Mouse (Mus musculus): ENCODE data around the gene Dnajb12. TPM values are rescaled to one million over a fixed set of nuclear protein-coding genes. Genes with fewer than 3 reads are reported as not detected.

Gene Dnajb12
- polyA plus RNA-seq, 1 experiment = 32.7 TPM

GRCm38 (mm10) chr10:59911561-59912198 is 32.3 kb downstream of the Dnajb12 start:
- Histone ChIP-seq H3K27ac (ENCODE audit: insufficient read depth, low read depth, low read length) (no peak overlapping the region), H3K4me3 (ENCODE audit: insufficient read depth, low read length) (no peak overlapping the region), H3K4me1 (ENCODE audit: control insufficient read depth, insufficient read depth, low read length) (peaks cover 17% of the 10 kb centered on the region)
- TF ChIP-seq POLR2A (IDR thresholded peaks at IDR 0.05; ENCODE audit: borderline replicate concordance, low read depth, low read length) = no peak

- no peaks in the 10 kb centered on the region for H3K4me1 ChIP-seq (ENCODE audit: control insufficient read depth, insufficient read depth, low read length)
- TF ChIP-seq CTCF (IDR thresholded peaks at IDR 0.05; ENCODE audit: low read depth, low read length) (no peak), POLR2A (IDR thresholded peaks at IDR 0.05; ENCODE audit: borderline replicate concordance, low read depth, low read length) (no peak)
- no peak overlapping the region for H3K27ac ChIP-seq (ENCODE audit: insufficient read depth, low read depth, low read length)
- H3K4me3 ChIP-seq (ENCODE audit: insufficient read depth, low read length) = no peak overlapping the region
Observed at GRCm38 (mm10) chr10:59915196-59915962, 36.0 kb downstream of the Dnajb12 start.

GRCm38 (mm10) chr10:59916159-59916558 is 36.8 kb downstream of the Dnajb12 start:
- Histone ChIP-seq H3K27ac (ENCODE audit: insufficient read depth, low read depth, low read length) (no peak overlapping the region), H3K4me3 (ENCODE audit: insufficient read depth, low read length) (no peak overlapping the region), H3K4me1 (ENCODE audit: control insufficient read depth, insufficient read depth, low read length) (no peaks in the 10 kb centered on the region)
- TF ChIP-seq CTCF (IDR thresholded peaks at IDR 0.05; ENCODE audit: low read depth, low read length) (no peak), POLR2A (IDR thresholded peaks at IDR 0.05; ENCODE audit: borderline replicate concordance, low read depth, low read length) (no peak)

- TF ChIP-seq POLR2A (IDR thresholded peaks at IDR 0.05; ENCODE audit: borderline replicate concordance, low read depth, low read length) (no peak), CTCF (IDR thresholded peaks at IDR 0.05; ENCODE audit: low read depth, low read length) (no peak)
- Histone ChIP-seq H3K27ac (ENCODE audit: insufficient read depth, low read depth, low read length) (no peak overlapping the region), H3K4me3 (ENCODE audit: insufficient read depth, low read length) (no peak overlapping the region), H3K4me1 (ENCODE audit: control insufficient read depth, insufficient read depth, low read length) (no peaks in the 10 kb centered on the region)
Observed at GRCm38 (mm10) chr10:59916649-59917048, 37.3 kb downstream of the Dnajb12 start.

GRCm38 (mm10) chr10:59918111-59918510 is 38.8 kb downstream of the Dnajb12 start:
- Histone ChIP-seq H3K4me1 (ENCODE audit: control insufficient read depth, insufficient read depth, low read length) (no peaks in the 10 kb centered on the region), H3K27ac (ENCODE audit: insufficient read depth, low read depth, low read length) (no peak overlapping the region), H3K4me3 (ENCODE audit: insufficient read depth, low read length) (no peak overlapping the region)
- no peak for TF ChIP-seq CTCF (IDR thresholded peaks at IDR 0.05; ENCODE audit: low read depth, low read length)
- TF ChIP-seq POLR2A (IDR thresholded peaks at IDR 0.05; ENCODE audit: borderline replicate concordance, low read depth, low read length) = no peak

- Histone ChIP-seq H3K27ac (ENCODE audit: insufficient read depth, low read depth, low read length) (no peak overlapping the region), H3K4me1 (ENCODE audit: control insufficient read depth, insufficient read depth, low read length) (peaks cover 9% of the 10 kb centered on the region), H3K4me3 (ENCODE audit: insufficient read depth, low read length) (no peak overlapping the region)
- TF ChIP-seq CTCF (IDR thresholded peaks at IDR 0.05; ENCODE audit: low read depth, low read length) = no peak
- TF ChIP-seq POLR2A (IDR thresholded peaks at IDR 0.05; ENCODE audit: borderline replicate concordance, low read depth, low read length) = no peak
Observed at GRCm38 (mm10) chr10:59919494-59920181, 40.3 kb downstream of the Dnajb12 start.

- no peak overlapping the region for H3K27ac ChIP-seq (ENCODE audit: insufficient read depth, low read depth, low read length)
- peaks cover 12% of the 10 kb centered on the region for H3K4me1 ChIP-seq (ENCODE audit: control insufficient read depth, insufficient read depth, low read length)
- TF ChIP-seq POLR2A (IDR thresholded peaks at IDR 0.05; ENCODE audit: borderline replicate concordance, low read depth, low read length) = no peak
- TF ChIP-seq CTCF (IDR thresholded peaks at IDR 0.05; ENCODE audit: low read depth, low read length) = no peak
- H3K4me3 ChIP-seq (ENCODE audit: insufficient read depth, low read length) = peak overlapping the region; percentile 52; the same call in 1 of the 2 replicates
Observed at GRCm38 (mm10) chr10:59920485-59920809, 41.1 kb downstream of the Dnajb12 start.

GRCm38 (mm10) chr10:59920810-59921681 is 41.7 kb downstream of the Dnajb12 start:
- Histone ChIP-seq H3K4me3 (ENCODE audit: insufficient read depth, low read length) (peak overlapping the region; percentile 52), H3K27ac (ENCODE audit: insufficient read depth, low read depth, low read length) (no peak overlapping the region), H3K4me1 (ENCODE audit: control insufficient read depth, insufficient read depth, low read length) (peaks cover 12% of the 10 kb centered on the region)
- TF ChIP-seq POLR2A (IDR thresholded peaks at IDR 0.05; ENCODE audit: borderline replicate concordance, low read depth, low read length) (no peak), CTCF (IDR thresholded peaks at IDR 0.05; ENCODE audit: low read depth, low read length) (no peak)

GRCm38 (mm10) chr10:59923493-59923892 is 44.1 kb downstream of the Dnajb12 start:
- no peak overlapping the region for H3K4me3 ChIP-seq (ENCODE audit: insufficient read depth, low read length)
- H3K27ac ChIP-seq (ENCODE audit: insufficient read depth, low read depth, low read length) = no peak overlapping the region
- H3K4me1 ChIP-seq (ENCODE audit: control insufficient read depth, insufficient read depth, low read length) = peaks cover 12% of the 10 kb centered on the region
- TF ChIP-seq POLR2A (IDR thresholded peaks at IDR 0.05; ENCODE audit: borderline replicate concordance, low read depth, low read length) = no peak
- no peak for TF ChIP-seq CTCF (IDR thresholded peaks at IDR 0.05; ENCODE audit: low read depth, low read length)
